Mouse (Mus musculus) liver, embryonic 16.5 days (tissue): ENCODE data around the gene Cep170. TPM values are rescaled to one million over a fixed set of nuclear protein-coding genes. Genes with fewer than 3 reads are reported as not detected.

Source experiments
- ATAC-seq: fragments of 200-750 bp; cut with Nextera tagmentation; 2 replicates; pipeline ENCODE4 v1.8.0; 2017; ENCODE audit warnings: low read depth, mild to moderate bottlenecking, moderate number of reproducible peaks, moderate library complexity
- H3K27ac ChIP-seq: fragments of 300-500 bp; sonication (generic); 2 replicates; pipeline ENCODE4 v1.5.1; 2014; ENCODE audit warnings: mild to moderate bottlenecking, low read length
- H3K27me3 ChIP-seq: fragments of 300-500 bp; sonication (generic); 2 replicates; pipeline ENCODE4 v1.6.1; 2014; ENCODE audit warnings: low read depth, low read length, mixed read lengths; ENCODE audit not compliant: control insufficient read depth, insufficient read depth
- H3K36me3 ChIP-seq: fragments of 300-500 bp; sonication (generic); 2 replicates; pipeline ENCODE4 v1.6.1; 2014; ENCODE audit warnings: mild to moderate bottlenecking; ENCODE audit not compliant: control insufficient read depth, insufficient read depth
- H3K4me1 ChIP-seq: fragments of 300-500 bp; sonication (generic); 2 replicates; pipeline ENCODE4 v1.6.1; 2014; ENCODE audit warnings: low read depth, low read length, mixed read lengths; ENCODE audit not compliant: control insufficient read depth
- H3K4me2 ChIP-seq: fragments of 300-500 bp; sonication (generic); 2 replicates; pipeline ENCODE4 v1.6.1; 2014; ENCODE audit warnings: low read depth, low read length, mixed read lengths
- H3K4me3 ChIP-seq: fragments of 300-500 bp; sonication (generic); 2 replicates; pipeline ENCODE4 v1.5.1; 2014; ENCODE audit warnings: low read depth, mild to moderate bottlenecking, low read length
- H3K9ac ChIP-seq: fragments of 300-500 bp; sonication (generic); 2 replicates; pipeline ENCODE4 v1.6.1; 2014; ENCODE audit warnings: low read depth, low read length
- H3K9me3 ChIP-seq: fragments of 300-500 bp; sonication (generic); replicated peaks from 2 replicates; pipeline ENCODE4 v1.6.1; 2016; ENCODE audit warnings: low read length; ENCODE audit not compliant: control insufficient read depth
- WGBS: fragments of 180-500 bp; shearing (Covaris S2); extraction: QIAGEN DNeasy Blood & Tissue Kit; methylation state at CpG from one replicate; pipeline ENCODE4 v1.1.7; 2014; ENCODE audit not compliant: insufficient replicate concordance; 5-methylcytosine and 5-hydroxymethylcytosine counted together
- polyA plus RNA-seq: library from polyadenylated mRNA; unstranded; fragments of >200 nt; fragmentation: Nextera tagmentation; extraction: Ambion mirVana; gene quantifications from 2 replicates; pipeline ENCODE4 v1.2.1, GENCODE M21; 2015

The Cep170 gene
- polyA plus RNA-seq, 1 experiment from 2014 or later: 6.4 TPM

DNA sequence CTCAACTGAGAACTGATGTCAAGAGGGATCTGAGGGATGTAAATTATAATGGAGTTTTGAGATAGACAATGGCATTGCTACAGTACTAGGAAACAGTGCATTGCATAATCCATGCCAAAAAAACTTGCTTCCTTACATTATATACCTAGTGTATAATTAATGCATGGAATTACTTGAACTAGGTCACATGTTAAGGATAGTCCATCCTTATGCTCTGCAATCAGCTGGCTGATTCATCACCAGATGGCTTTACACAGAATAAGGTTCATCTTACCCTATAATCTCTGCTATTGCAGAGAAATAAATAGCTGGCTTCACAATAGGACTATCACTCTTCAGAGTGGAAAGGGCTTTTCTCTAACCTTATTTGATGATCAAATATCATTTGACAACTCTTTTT is 15.2 kb downstream of the Cep170 start:
- H3K9ac ChIP-seq: no peak overlapping the region
- H3K36me3 ChIP-seq: no peaks in the 10 kb centered on the region
- H3K9me3 ChIP-seq: no peaks in the 10 kb centered on the region
- no peak overlapping the region for H3K4me2 ChIP-seq
- no peak overlapping the region for H3K4me3 ChIP-seq
- H3K4me1 ChIP-seq: no peaks in the 10 kb centered on the region
- no peak for ATAC-seq
- no peaks in the 10 kb centered on the region for H3K27me3 ChIP-seq
- no peak overlapping the region for H3K27ac ChIP-seq

DNA sequence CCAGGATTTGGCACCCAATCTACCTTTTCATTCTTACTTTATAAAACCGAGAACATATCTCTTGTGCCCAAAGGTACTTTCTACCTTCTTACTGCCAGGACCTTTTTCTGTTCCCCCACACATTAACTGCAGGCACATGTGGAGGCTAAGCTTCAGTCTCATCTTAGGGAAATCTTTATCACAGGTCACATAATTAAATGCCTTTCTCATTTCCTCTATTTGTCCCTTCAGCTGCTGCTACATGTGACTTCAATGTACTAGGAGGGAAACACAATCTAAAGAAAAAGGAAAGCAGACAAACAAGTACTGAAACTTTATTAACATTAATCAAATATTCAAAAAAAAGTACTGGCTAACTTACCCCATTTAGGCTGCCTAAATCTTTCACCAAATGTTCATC is 21.7 kb downstream of the Cep170 start:
- Histone ChIP-seq H3K27ac (no peak overlapping the region), H3K4me1 (no peaks in the 10 kb centered on the region), H3K27me3 (no peaks in the 10 kb centered on the region), H3K36me3 (peaks cover 7% of the 10 kb centered on the region), H3K4me3 (no peak overlapping the region), H3K4me2 (no peak overlapping the region), H3K9me3 (no peaks in the 10 kb centered on the region), H3K9ac (no peak overlapping the region)
- WGBS: 74% methylated on average over 1 of the region's 1 CpGs
- no peak for ATAC-seq

DNA sequence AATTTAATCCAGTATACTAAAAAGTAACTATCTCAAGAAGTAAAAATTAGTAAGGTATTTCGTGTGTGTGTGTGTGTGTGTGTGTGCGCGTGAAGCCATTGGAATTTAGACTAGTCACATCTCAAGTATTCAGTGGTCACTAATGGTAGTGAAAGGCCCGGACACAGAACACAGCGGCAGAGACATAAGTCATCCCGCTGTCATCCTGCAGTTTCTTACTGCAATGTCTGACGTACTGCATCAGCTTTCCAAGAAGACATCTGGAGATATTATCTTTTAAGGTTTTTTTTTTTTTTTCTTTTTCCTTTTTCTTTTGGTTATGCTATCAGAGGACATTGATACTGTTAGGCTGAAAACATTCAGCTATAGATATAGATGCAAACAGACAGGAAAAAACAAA is 24.5 kb downstream of the Cep170 start:
- Histone ChIP-seq H3K4me3 (no peak overlapping the region), H3K36me3 (peaks cover 7% of the 10 kb centered on the region), H3K27me3 (no peaks in the 10 kb centered on the region), H3K9ac (no peak overlapping the region), H3K4me2 (no peak overlapping the region), H3K4me1 (no peaks in the 10 kb centered on the region), H3K9me3 (no peaks in the 10 kb centered on the region), H3K27ac (no peak overlapping the region)
- WGBS: 82% methylated on average over 7 of the region's 7 CpGs
- ATAC-seq: no peak

DNA sequence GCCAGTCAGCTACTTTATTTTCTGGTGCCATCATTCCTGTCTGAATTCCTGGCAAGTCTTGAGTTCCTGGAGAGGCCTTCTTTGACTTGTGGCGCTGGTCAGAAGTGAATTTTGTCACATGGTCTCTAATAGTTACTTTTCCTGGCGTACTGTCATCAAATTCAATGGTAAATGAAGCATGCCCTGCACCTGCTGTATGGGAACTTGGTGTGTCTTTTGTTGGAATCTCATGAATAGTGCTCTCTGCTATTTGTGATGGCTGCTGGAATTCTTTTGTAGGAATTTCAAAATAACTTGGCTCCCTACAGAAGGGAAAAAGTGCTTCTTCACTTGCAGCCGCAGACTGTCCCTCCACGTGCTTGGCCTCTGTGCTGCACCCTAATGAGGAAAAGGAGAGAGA is 39.3 kb downstream of the Cep170 start:
- Histone ChIP-seq H3K27ac (no peak overlapping the region), H3K4me1 (no peaks in the 10 kb centered on the region), H3K4me3 (no peak overlapping the region), H3K27me3 (no peaks in the 10 kb centered on the region), H3K36me3 (peaks cover 6% of the 10 kb centered on the region; the same call in 1 of the 2 replicates), H3K4me2 (no peak overlapping the region), H3K9ac (no peak overlapping the region), H3K9me3 (no peaks in the 10 kb centered on the region)
- 76% methylated on average over 4 of the region's 4 CpGs for WGBS
- no peak for ATAC-seq

DNA sequence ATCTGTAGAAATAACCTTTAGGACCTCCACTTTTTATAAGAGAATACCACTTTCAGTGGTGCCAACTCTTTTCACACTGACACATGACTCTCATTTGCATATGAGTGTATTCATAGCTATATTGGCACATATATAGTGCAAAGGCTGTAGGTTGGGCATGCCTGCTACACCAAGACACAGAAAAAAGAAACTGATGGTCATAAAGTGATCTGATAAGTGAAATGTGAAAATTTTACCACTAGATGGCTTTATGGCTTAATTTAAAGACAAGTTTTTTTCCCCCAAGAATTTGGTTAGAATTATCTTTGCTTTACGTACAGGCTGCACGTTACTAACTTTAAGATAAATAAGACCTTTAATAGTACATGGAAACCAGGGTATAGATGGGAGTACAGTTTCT is 51.6 kb downstream of the Cep170 start:
- no peaks in the 10 kb centered on the region for H3K4me1 ChIP-seq
- no peak overlapping the region for H3K4me2 ChIP-seq
- no peak for ATAC-seq
- H3K4me3 ChIP-seq: no peak overlapping the region
- H3K9me3 ChIP-seq: no peaks in the 10 kb centered on the region
- no peak overlapping the region for H3K27ac ChIP-seq
- no peaks in the 10 kb centered on the region; the same call in 1 of the 2 replicates for H3K36me3 ChIP-seq
- WGBS: 50% methylated on average over 2 of the region's 2 CpGs
- no peak overlapping the region for H3K9ac ChIP-seq
- no peaks in the 10 kb centered on the region for H3K27me3 ChIP-seq

DNA sequence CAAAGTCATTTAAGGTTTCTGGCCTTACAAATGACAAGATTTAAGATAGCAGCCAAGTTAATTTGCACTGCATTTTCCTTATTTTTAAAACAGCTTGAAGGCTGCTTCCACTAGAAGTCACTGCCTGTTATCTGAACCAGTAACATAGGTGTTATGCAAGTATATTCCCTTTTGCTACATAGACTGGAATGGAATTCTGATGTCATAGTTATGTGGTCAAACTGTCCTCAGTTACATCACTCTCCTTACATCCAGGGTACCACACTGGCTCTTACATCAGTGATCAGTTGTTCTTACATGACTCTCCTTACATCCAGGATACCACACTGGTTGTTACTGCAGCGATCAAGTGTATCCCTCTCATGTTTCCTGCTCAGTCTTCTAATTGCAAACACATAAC is 53.2 kb downstream of the Cep170 start:
- no peak overlapping the region for H3K9ac ChIP-seq
- no peaks in the 10 kb centered on the region for H3K9me3 ChIP-seq
- H3K4me2 ChIP-seq: no peak overlapping the region
- H3K4me1 ChIP-seq: no peaks in the 10 kb centered on the region
- H3K4me3 ChIP-seq: no peak overlapping the region
- no peaks in the 10 kb centered on the region for H3K27me3 ChIP-seq
- 86% methylated on average over 1 of the region's 1 CpGs for WGBS
- no peak for ATAC-seq
- H3K36me3 ChIP-seq: no peaks in the 10 kb centered on the region; the same call in none of the 2 replicates
- H3K27ac ChIP-seq: no peak overlapping the region

DNA sequence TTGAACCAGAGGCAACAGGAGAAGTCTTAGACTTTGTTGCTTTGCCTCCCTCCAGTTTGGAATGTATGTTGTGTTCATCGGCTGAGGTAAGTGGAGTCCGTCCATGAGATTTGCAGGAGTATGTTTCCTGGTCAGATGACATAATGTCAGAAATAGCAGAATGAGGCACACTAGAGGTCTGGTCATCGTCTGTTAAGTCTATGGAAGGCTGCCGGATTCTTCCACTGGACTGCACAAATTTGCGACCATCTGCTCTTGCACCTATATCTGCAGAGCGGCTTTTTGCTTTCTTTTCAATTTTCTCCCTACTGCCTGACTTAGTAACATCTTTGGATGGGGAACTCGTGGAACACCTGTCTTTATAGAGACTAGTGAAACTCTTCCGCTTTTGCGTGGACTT is 58.3 kb downstream of the Cep170 start:
- H3K4me1 ChIP-seq: no peaks in the 10 kb centered on the region
- H3K9me3 ChIP-seq: no peaks in the 10 kb centered on the region
- no peaks in the 10 kb centered on the region for H3K27me3 ChIP-seq
- peaks cover 6% of the 10 kb centered on the region for H3K36me3 ChIP-seq
- H3K4me2 ChIP-seq: no peak overlapping the region
- H3K4me3 ChIP-seq: no peak overlapping the region
- H3K9ac ChIP-seq: no peak overlapping the region
- H3K27ac ChIP-seq: no peak overlapping the region
- 86% methylated on average over 9 of the region's 9 CpGs for WGBS
- no peak for ATAC-seq

DNA sequence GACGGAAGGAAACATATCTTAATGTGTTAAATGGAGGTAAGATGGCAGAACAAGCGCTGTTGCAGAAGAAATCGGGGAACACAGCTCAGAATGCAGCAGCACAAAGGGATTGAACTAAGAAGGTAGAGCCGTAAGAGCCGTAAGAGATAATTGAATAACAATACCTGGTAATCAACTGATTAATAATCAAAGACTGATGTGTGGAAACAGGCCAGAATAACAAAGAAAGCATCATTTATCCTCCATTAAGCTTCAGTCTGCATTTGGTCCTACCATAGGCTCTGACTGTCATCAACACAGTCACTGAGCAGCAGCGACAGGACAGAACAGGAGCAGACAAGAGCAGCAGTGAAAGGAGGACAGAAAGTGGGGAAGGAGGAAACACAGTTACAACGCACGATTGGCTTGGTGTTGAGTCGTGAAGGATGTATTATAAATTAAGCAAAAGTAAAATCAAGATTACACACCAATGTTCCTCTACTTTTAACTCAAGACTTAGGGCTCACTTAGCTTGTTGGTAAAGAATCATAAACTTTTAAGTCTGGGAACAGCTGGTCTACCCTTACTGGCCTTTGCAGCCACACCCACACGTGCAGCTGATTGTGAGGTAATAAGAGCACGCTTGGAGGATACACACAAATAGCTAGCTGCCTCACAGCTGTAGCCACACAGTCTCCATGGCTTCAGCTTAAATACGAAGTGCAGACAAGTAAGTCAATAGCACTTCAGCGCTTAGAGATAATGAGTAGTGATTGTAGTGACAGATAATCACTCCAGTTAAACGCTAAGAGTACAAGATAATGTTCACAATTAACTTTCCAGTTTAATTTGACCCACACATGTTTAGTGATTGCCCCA is 59.8 kb downstream of the Cep170 start:
- Histone ChIP-seq H3K27me3 (no peaks in the 10 kb centered on the region), H3K4me1 (no peaks in the 10 kb centered on the region), H3K4me3 (no peak overlapping the region), H3K4me2 (no peak overlapping the region), H3K9ac (no peak overlapping the region), H3K27ac (no peak overlapping the region), H3K36me3 (peaks cover 9% of the 10 kb centered on the region), H3K9me3 (no peaks in the 10 kb centered on the region)
- no peak for ATAC-seq
- 74% methylated on average over 14 of the region's 14 CpGs for WGBS

DNA sequence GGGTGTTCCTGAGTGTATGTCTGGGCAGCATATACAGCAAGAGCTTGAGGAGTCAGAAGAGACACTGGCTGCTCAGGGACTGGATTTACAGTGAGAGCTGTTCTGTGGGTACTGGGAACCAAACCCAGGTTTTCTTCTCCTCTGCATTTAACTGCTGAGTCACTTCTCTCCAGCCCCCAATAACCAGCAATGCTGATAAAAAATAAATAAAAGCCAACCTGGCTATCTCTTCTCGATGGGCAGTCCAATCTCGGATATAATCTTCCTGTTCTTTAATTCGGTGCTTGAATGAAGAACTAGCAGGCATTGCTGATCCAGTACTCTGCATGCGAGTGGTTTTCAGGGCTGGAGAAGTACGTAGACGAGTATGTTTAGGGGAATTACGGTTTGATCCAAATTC is 64.2 kb downstream of the Cep170 start:
- WGBS: 68% methylated on average over 7 of the region's 7 CpGs
- H3K9ac ChIP-seq: no peak overlapping the region
- no peaks in the 10 kb centered on the region for H3K27me3 ChIP-seq
- H3K27ac ChIP-seq: no peak overlapping the region
- no peak overlapping the region for H3K4me3 ChIP-seq
- no peaks in the 10 kb centered on the region for H3K4me1 ChIP-seq
- H3K4me2 ChIP-seq: no peak overlapping the region
- H3K36me3 ChIP-seq: peaks cover 3% of the 10 kb centered on the region; the same call in 1 of the 2 replicates
- ATAC-seq: no peak
- no peaks in the 10 kb centered on the region for H3K9me3 ChIP-seq
